Mouse (Mus musculus): ENCODE results near the gene Rtel1.

GRCm38 (mm10) chr2:181364487-181364859 is 44.9 kb downstream of the Rtel1 start:
- TF ChIP-seq CTCF (IDR thresholded peaks at IDR 0.05) (no peak), EP300 (IDR thresholded peaks at IDR 0.05) (no peak)
